Mouse (Mus musculus) G1E (cell line): ENCODE results near the gene Mnd1. TPM values are rescaled to one million over a fixed set of nuclear protein-coding genes. Genes with fewer than 3 reads are reported as not detected.

Experiments
- ATAC-seq: 2 replicates; pipeline ENCODE4 v1.8.0; 2016; ENCODE audit warnings: mild to moderate bottlenecking; ENCODE audit not compliant: insufficient number of reproducible peaks, poor library complexity, low FRiP score, severe bottlenecking; ENCODE audit errors: extremely low read depth
- DNase-seq: peaks from one replicate; pipeline ENCODE4 v3.0.0; 2012; ENCODE audit warnings: low spot score
- H3K27me3 ChIP-seq: 2 replicates; pipeline ENCODE4 v1.6.1; 2012; ENCODE audit warnings: mild to moderate bottlenecking, low read length, inconsistent platforms; ENCODE audit not compliant: insufficient read depth
- H3K36me3 ChIP-seq: replicated peaks from 2 replicates; pipeline ENCODE3; 2012; ENCODE audit warnings: mild to moderate bottlenecking, inconsistent platforms
- H3K4me1 ChIP-seq: 2 replicates; pipeline ENCODE4 v1.6.1; 2012; ENCODE audit warnings: low read depth, low read length, inconsistent platforms, mixed read lengths; ENCODE audit not compliant: insufficient read depth
- H3K4me3 ChIP-seq: 2 replicates; pipeline ENCODE4 v1.5.1; 2012; ENCODE audit warnings: low read depth, mild to moderate bottlenecking, inconsistent platforms, low read length, moderate library complexity, mixed read lengths
- H3K9me3 ChIP-seq: replicated peaks from 2 replicates; pipeline ENCODE4 v1.6.1; 2012; ENCODE audit warnings: inconsistent platforms
- CTCF ChIP-seq: IDR thresholded peaks from 2 replicates; pipeline ENCODE4 v1.5.1; 2012; ENCODE audit warnings: low read depth, low read length, inconsistent platforms, mixed read lengths
- GATA1 ChIP-seq: IDR thresholded peaks from 2 replicates; pipeline ENCODE4 v1.6.1; 2012; ENCODE audit warnings: borderline replicate concordance, low read length, inconsistent platforms, mixed read lengths
- GATA2 ChIP-seq: IDR thresholded peaks from 2 replicates; pipeline ENCODE4 v1.6.1; 2012; ENCODE audit warnings: low read depth, low read length, inconsistent platforms, borderline replicate concordance
- POLR2AphosphoS5 ChIP-seq: IDR thresholded peaks from 2 replicates; pipeline ENCODE4 v1.6.1; 2012; ENCODE audit warnings: low read depth, low read length, inconsistent platforms; ENCODE audit not compliant: insufficient replicate concordance
- TAL1 ChIP-seq: conservative IDR thresholded peaks from 2 replicates; pipeline ENCODE4 v1.6.1; 2012; ENCODE audit warnings: low read depth, low read length, inconsistent platforms, mixed read lengths
- polyA plus RNA-seq: library from polyadenylated mRNA; stranded (reverse); fragments of >175 nt; gene quantifications from 2 replicates; pipeline ENCODE4 v1.2.3, GENCODE M21; 2012
- total RNA-seq, 2 experiments: library from RNA; stranded (forward) in 1 of 2; stranded (reverse) in 1 of 2; fragments of 200-1000 nt in 1 of 2; fragments of >200 nt in 1 of 2; fragmentation: Nextera tagmentation in 1 of 2; gene quantifications; 2 replicates each; pipeline ENCODE4 v1.2.3; 2014 to 2017

The Mnd1 gene
- total and polyA plus RNA-seq, 3 experiments, result 1.8 to 23.5 (median 6.1) TPM

GRCm38 (mm10) chr3:84166073-84166472 lies 10.5 kb upstream of the Mnd1 start:
- DNase-seq, result no peak
- Histone ChIP-seq H3K36me3 (no peaks in the 10 kb centered on the region), H3K9me3 (no peaks in the 10 kb centered on the region), H3K4me1 (no peaks in the 10 kb centered on the region; the same call in 1 of the 2 replicates), H3K27me3 (peaks cover 13% of the 10 kb centered on the region), H3K4me3 (no peak overlapping the region)
- ATAC-seq, result no peak
- TF ChIP-seq CTCF (no peak), GATA1 (no peak), GATA2 (no peak), POLR2AphosphoS5 (no peak), TAL1 (no peak)

DNA sequence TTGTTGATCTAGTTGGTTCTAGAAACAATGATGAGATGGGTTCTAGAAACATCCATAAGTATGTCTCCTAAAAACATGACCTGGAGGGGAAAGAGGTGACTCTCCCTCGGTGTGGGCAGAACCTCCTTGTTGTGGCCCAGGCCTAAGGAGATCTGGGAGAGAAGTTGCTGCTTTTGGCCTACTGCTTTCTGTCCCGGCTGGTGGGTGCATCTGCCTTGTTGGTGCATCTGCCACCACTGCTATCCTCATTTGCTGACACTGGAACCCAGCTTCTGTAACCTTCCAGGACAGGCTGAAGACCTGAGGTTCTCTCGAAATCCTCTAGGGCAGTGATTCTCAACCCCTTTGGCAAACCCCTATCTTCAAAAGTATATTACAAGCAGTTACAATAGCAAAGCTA lies 9.8 kb upstream of the Mnd1 start:
- no peak for TF ChIP-seq CTCF
- Histone ChIP-seq H3K4me1 (no peaks in the 10 kb centered on the region; the same call in 1 of the 2 replicates), H3K9me3 (no peaks in the 10 kb centered on the region), H3K36me3 (no peaks in the 10 kb centered on the region), H3K4me3 (no peak overlapping the region), H3K27me3 (peaks cover 10% of the 10 kb centered on the region)
- DNase-seq (no peak), ATAC-seq (no peak)

GRCm38 (mm10) chr3:84157559-84158350 lies 2.2 kb upstream of the Mnd1 start:
- Histone ChIP-seq H3K27me3 (no peaks in the 10 kb centered on the region), H3K9me3 (no peaks in the 10 kb centered on the region), H3K4me3 (no peak overlapping the region), H3K4me1 (peaks cover 32% of the 10 kb centered on the region), H3K36me3 (peaks cover 12% of the 10 kb centered on the region)
- DNase-seq (no peak), ATAC-seq (no peak)
- no peak for TF ChIP-seq POLR2AphosphoS5
- TF ChIP-seq TAL1, result no peak
- no peak for TF ChIP-seq CTCF
- TF ChIP-seq GATA2, result no peak
- no peak for TF ChIP-seq GATA1

DNA sequence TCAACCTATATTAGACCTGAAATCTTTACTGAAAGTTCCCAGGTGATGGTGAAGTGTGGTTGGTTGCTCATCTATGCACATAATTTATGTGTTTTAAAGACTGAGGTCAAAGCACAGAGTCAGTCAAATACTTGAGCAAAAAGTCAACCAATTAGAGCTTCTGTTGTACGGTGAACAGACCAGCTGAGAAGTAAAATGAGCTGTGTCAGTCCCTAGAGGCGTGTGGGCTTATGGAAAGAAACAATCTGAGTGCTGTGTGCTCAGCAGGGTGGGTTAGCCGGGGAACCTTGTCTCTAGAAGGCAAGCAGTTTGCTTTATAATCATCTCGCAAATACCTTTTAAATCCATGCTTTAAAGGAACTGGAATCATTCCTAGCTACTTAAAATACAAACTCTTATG lies 1.4 kb upstream of the Mnd1 start:
- no peaks in the 10 kb centered on the region for H3K9me3 ChIP-seq
- no peak for TF ChIP-seq TAL1
- TF ChIP-seq CTCF, result no peak
- TF ChIP-seq GATA2, result no peak
- no peak for TF ChIP-seq GATA1
- TF ChIP-seq POLR2AphosphoS5, result no peak
- no peak for ATAC-seq
- H3K4me3 ChIP-seq, result no peak overlapping the region
- H3K27me3 ChIP-seq, result no peaks in the 10 kb centered on the region
- peaks cover 12% of the 10 kb centered on the region for H3K36me3 ChIP-seq
- DNase-seq, result no peak
- peaks cover 34% of the 10 kb centered on the region for H3K4me1 ChIP-seq

DNA sequence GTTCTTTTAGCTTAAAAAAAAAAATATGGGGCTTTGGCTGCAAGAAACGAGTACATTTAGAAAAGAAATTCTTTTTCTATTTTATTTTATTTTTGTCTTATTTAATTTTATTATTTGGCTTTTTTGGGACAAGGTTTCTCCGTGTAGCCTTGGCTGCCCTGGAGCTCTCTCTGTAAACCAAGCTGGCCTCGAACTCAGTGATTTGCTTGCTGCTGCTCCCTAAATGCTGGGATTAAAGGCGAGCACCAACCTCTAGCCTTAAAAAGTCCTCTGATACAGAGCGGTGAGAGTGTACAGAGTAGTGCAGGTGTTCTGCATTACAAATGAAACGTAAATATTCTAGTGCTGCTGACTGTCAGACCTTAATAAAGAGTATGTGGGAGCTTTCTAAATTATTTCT lies 519 bp upstream of the Mnd1 start:
- peaks cover 12% of the 10 kb centered on the region for H3K36me3 ChIP-seq
- H3K4me1 ChIP-seq, result peaks cover 34% of the 10 kb centered on the region
- ATAC-seq, result no peak
- H3K9me3 ChIP-seq, result no peaks in the 10 kb centered on the region
- TF ChIP-seq CTCF (no peak), POLR2AphosphoS5 (no peak), TAL1 (no peak), GATA2 (no peak), GATA1 (no peak)
- H3K27me3 ChIP-seq, result no peaks in the 10 kb centered on the region
- no peak overlapping the region; the same call in 1 of the 2 replicates for H3K4me3 ChIP-seq
- DNase-seq, result no peak

DNA sequence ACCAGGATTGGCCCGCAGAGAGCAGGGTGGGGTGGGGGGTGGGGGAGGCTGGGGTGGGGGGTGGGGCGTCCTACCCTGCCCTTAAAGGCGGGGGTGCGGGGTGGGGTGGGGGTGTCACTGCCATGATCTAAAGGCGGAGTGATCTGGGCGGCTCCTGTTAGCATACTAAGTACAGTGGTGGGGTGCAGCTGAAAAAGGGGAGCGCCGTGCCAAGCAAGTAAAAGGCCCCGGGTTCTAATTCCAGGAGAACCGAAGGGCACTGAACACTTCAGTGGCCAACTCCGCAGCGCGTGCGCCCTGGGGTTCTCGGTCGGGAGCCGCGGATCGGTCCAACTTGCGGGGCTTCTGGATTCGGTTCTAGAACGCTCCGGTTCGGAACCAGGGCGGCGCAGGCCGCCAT lies 440 bp downstream of the Mnd1 start:
- Histone ChIP-seq H3K4me1 (peaks cover 35% of the 10 kb centered on the region), H3K4me3 (peak overlapping the region; percentile 75), H3K36me3 (peaks cover 17% of the 10 kb centered on the region), H3K9me3 (peaks cover 2% of the 10 kb centered on the region; the same call in 1 of the 2 replicates), H3K27me3 (no peaks in the 10 kb centered on the region)
- ATAC-seq, result no peak; the same call in 1 of the 2 replicates
- TF ChIP-seq GATA2 (no peak), GATA1 (no peak), CTCF (no peak), POLR2AphosphoS5 (no peak), TAL1 (no peak)
- DNase-seq, result peak; percentile 88

GRCm38 (mm10) chr3:84154721-84155141 lies 855 bp downstream of the Mnd1 start:
- DNase-seq (peak; percentile 41), ATAC-seq (peak; percentile 23; the same call in 1 of the 2 replicates)
- H3K27me3 ChIP-seq, result no peaks in the 10 kb centered on the region
- peaks cover 35% of the 10 kb centered on the region for H3K4me1 ChIP-seq
- TF ChIP-seq CTCF (no peak), TAL1 (no peak), GATA2 (no peak), GATA1 (no peak), POLR2AphosphoS5 (no peak)
- peak overlapping the region; percentile 75; the same call in 1 of the 2 replicates for H3K4me3 ChIP-seq
- peaks cover 4% of the 10 kb centered on the region for H3K9me3 ChIP-seq
- peaks cover 17% of the 10 kb centered on the region for H3K36me3 ChIP-seq
